ENCODE assay signal across 14 mouse cellular contexts in the genomic region with DNA sequence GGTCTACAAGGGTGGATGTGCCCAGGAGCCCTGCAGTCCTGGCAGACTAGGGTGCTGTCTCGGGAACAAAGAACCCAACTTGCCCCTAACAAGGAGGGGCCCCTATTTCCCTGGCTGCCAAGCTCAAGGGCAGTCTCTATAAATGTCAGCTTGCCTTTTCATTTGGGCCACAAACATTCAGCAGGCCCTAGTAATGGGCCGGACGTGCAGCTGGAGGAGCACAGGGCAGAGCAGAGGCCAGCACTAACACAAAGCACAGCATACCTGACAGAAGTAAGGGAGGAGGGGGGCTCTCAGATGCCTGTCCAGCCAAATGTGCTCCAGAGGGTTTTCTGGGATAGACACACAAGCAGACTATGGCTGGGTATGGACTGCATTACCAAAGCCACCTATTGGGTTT. TPM values are rescaled to one million over a fixed set of nuclear protein-coding genes. Genes with fewer than 3 reads are reported as not detected.
DNase-seq lines count a peak whose midpoint lies in the region; ATAC-seq and TF ChIP-seq lines count a peak whose summit lies in the region.
"Had no signal": no experiment of that assay in that cellular context is flagged by ENCODE, and none has a peak within 500 bp of the region (broad histone marks: within the 10 kb centered on the region; RNA-seq: fewer than 3 reads in every experiment).

No protein-coding gene starts in this region.

- peaks cover 65% of the 10 kb centered on the region for H3K36me3 ChIP-seq in forebrain, embryonic 12.5 days (replicated peaks)
- H3K36me3 ChIP-seq in forebrain, embryonic 15.5 days, result peaks cover 51% of the 10 kb centered on the region
- peaks cover 20% of the 10 kb centered on the region; the same call in 1 of the 2 replicates for H3K36me3 ChIP-seq in hindbrain, postnatal 0 days (ENCODE audit: insufficient read depth, low read length)
- peaks cover 69% of the 10 kb centered on the region for H3K36me3 ChIP-seq in hindbrain, embryonic 13.5 days
- peaks cover 73% of the 10 kb centered on the region for H3K36me3 ChIP-seq in midbrain, embryonic 13.5 days
- H3K36me3 ChIP-seq in midbrain, postnatal 0 days (ENCODE audit: insufficient read depth, low read length), result peaks cover 34% of the 10 kb centered on the region

- H3K9me3 ChIP-seq in forebrain, embryonic 12.5 days, result no peaks in the 10 kb centered on the region
- no peaks in the 10 kb centered on the region for H3K9me3 ChIP-seq in forebrain, embryonic 15.5 days
- no peaks in the 10 kb centered on the region for H3K9me3 ChIP-seq in hindbrain, postnatal 0 days (ENCODE audit: low read length)
- no peaks in the 10 kb centered on the region for H3K9me3 ChIP-seq in hindbrain, embryonic 13.5 days
- no peaks in the 10 kb centered on the region for H3K9me3 ChIP-seq in midbrain, embryonic 13.5 days
- H3K9me3 ChIP-seq in midbrain, postnatal 0 days (ENCODE audit: low read length), result no peaks in the 10 kb centered on the region

- 69% methylated on average over 3 of the region's 3 CpGs for WGBS in forebrain, embryonic 12.5 days
- WGBS in forebrain, embryonic 15.5 days, result 44% methylated on average over 3 of the region's 3 CpGs
- WGBS in hindbrain, postnatal 0 days, result 51% methylated on average over 3 of the region's 3 CpGs
- 54% methylated on average over 3 of the region's 3 CpGs for WGBS in hindbrain, embryonic 13.5 days
- 59% methylated on average over 3 of the region's 3 CpGs for WGBS in midbrain, embryonic 13.5 days
- WGBS in midbrain, postnatal 0 days, result 57% methylated on average over 3 of the region's 3 CpGs

- no peak for DNase-seq in hindbrain, postnatal 0 days (ENCODE audit: low spot score)
- no peak for DNase-seq in midbrain, postnatal 0 days (ENCODE audit: low spot score)
- DNase-seq in cerebellum, postnatal 14 days, result no peak
- DNase-seq in natural killer cell, adult 2 months (ENCODE audit: low spot score in 2 of 2), result no peak
- DNase-seq: cerebellum, adult 9-10 months had no signal

- no peak for ATAC-seq in forebrain, embryonic 12.5 days (ENCODE audit: low FRiP score)
- ATAC-seq in forebrain, embryonic 15.5 days (replicated peaks), result no peak
- ATAC-seq in hindbrain, postnatal 0 days, result no peak
- no peak for ATAC-seq in hindbrain, embryonic 13.5 days (ENCODE audit: low FRiP score)
- ATAC-seq in midbrain, embryonic 13.5 days, result no peak
- ATAC-seq in midbrain, postnatal 0 days (ENCODE audit: low FRiP score), result no peak

- peaks cover 64% of the 10 kb centered on the region for H3K4me1 ChIP-seq in forebrain, embryonic 12.5 days
- peaks cover 52% of the 10 kb centered on the region for H3K4me1 ChIP-seq in forebrain, embryonic 15.5 days
- H3K4me1 ChIP-seq in hindbrain, postnatal 0 days (ENCODE audit: insufficient read depth, low read length), result peaks cover 33% of the 10 kb centered on the region
- peaks cover 79% of the 10 kb centered on the region for H3K4me1 ChIP-seq in hindbrain, embryonic 13.5 days (replicated peaks)
- H3K4me1 ChIP-seq in midbrain, embryonic 13.5 days (replicated peaks), result peaks cover 66% of the 10 kb centered on the region
- peaks cover 9% of the 10 kb centered on the region for H3K4me1 ChIP-seq in midbrain, postnatal 0 days (ENCODE audit: insufficient read depth, low read length)

- H3K4me3 ChIP-seq in forebrain, embryonic 12.5 days (replicated peaks), result no peak overlapping the region
- H3K4me3 ChIP-seq in forebrain, embryonic 15.5 days, result no peak overlapping the region
- H3K4me3 ChIP-seq in hindbrain, postnatal 0 days (ENCODE audit: low read length), result no peak overlapping the region
- no peak overlapping the region for H3K4me3 ChIP-seq in hindbrain, embryonic 13.5 days
- H3K4me3 ChIP-seq in midbrain, embryonic 13.5 days (replicated peaks), result no peak overlapping the region
- H3K4me3 ChIP-seq in midbrain, postnatal 0 days (ENCODE audit: low read depth, low read length), result no peak overlapping the region

- no peak for TF ChIP-seq CTCF in hindbrain, postnatal 0 days (IDR thresholded peaks at IDR 0.05; ENCODE audit: low read depth)
- TF ChIP-seq CTCF in midbrain, postnatal 0 days (IDR thresholded peaks at IDR 0.05), result no peak

- peak overlapping the region; percentile 36; the same call in 1 of the 2 replicates for H3K27ac ChIP-seq in forebrain, embryonic 12.5 days
- H3K27ac ChIP-seq in forebrain, embryonic 15.5 days (replicated peaks), result no peak overlapping the region
- 0 out of 2 replicates have a peak overlapping the region, but pooled peaks have one; percentile 20 for H3K27ac ChIP-seq in hindbrain, postnatal 0 days
- H3K27ac ChIP-seq in hindbrain, embryonic 13.5 days, result no peak overlapping the region; the same call in 1 of the 2 replicates
- H3K27ac ChIP-seq in midbrain, embryonic 13.5 days, result no peak overlapping the region
- no peak overlapping the region for H3K27ac ChIP-seq in midbrain, postnatal 0 days (ENCODE audit: low read depth, low read length)

- H3K27me3 ChIP-seq in forebrain, embryonic 12.5 days, result no peaks in the 10 kb centered on the region
- no peaks in the 10 kb centered on the region for H3K27me3 ChIP-seq in forebrain, embryonic 15.5 days
- H3K27me3 ChIP-seq in hindbrain, postnatal 0 days (ENCODE audit: insufficient read depth, low read length), result no peaks in the 10 kb centered on the region
- H3K27me3 ChIP-seq in hindbrain, embryonic 13.5 days, result no peaks in the 10 kb centered on the region
- no peaks in the 10 kb centered on the region for H3K27me3 ChIP-seq in midbrain, embryonic 13.5 days
- H3K27me3 ChIP-seq in midbrain, postnatal 0 days (ENCODE audit: insufficient read depth, low read length), result no peaks in the 10 kb centered on the region

- no peak overlapping the region for H3K9ac ChIP-seq in forebrain, embryonic 12.5 days
- no peak overlapping the region for H3K9ac ChIP-seq in forebrain, embryonic 15.5 days (replicated peaks)
- H3K9ac ChIP-seq in hindbrain, postnatal 0 days (replicated peaks; ENCODE audit: low read length), result no peak overlapping the region
- no peak overlapping the region for H3K9ac ChIP-seq in hindbrain, embryonic 13.5 days
- H3K9ac ChIP-seq in midbrain, embryonic 13.5 days (replicated peaks), result peak overlapping the region; percentile 3; the same call in 1 of the 2 replicates
- H3K9ac ChIP-seq in midbrain, postnatal 0 days (replicated peaks; ENCODE audit: low read length, poor library complexity, severe bottlenecking), result no peak overlapping the region
- H3K9ac ChIP-seq: hindbrain, embryonic 14.5 days had no signal

- H3K4me2 ChIP-seq in forebrain, embryonic 12.5 days, result no peak overlapping the region
- H3K4me2 ChIP-seq in forebrain, embryonic 15.5 days (replicated peaks), result no peak overlapping the region
- H3K4me2 ChIP-seq in hindbrain, postnatal 0 days (ENCODE audit: low read depth, low read length), result no peak overlapping the region
- no peak overlapping the region for H3K4me2 ChIP-seq in hindbrain, embryonic 13.5 days
- no peak overlapping the region for H3K4me2 ChIP-seq in midbrain, embryonic 13.5 days (replicated peaks)
- no peak overlapping the region for H3K4me2 ChIP-seq in midbrain, postnatal 0 days (ENCODE audit: low read depth, low read length, poor library complexity, severe bottlenecking)
- H3K4me2 ChIP-seq: hindbrain, embryonic 14.5 days had no signal

RNA-seq across cellular contexts. Expression of a gene that starts 58.7 kb away (rescaled TPM):
- polyA plus RNA-seq in forebrain, embryonic 12.5 days (2016; fragmentation: Nextera tagmentation; extraction: Ambion mirVana), result not detected in 2 replicates
- not detected in 2 replicates for polyA plus RNA-seq in forebrain, embryonic 15.5 days (2015; fragmentation: Nextera tagmentation; extraction: Ambion mirVana)
- total RNA-seq in hindbrain, postnatal 0 days (2014; rRNA removed), result not detected in 2 replicates
- not detected in 2 replicates for polyA plus RNA-seq in hindbrain, postnatal 0 days (2015; fragmentation: Nextera tagmentation; extraction: Ambion mirVana)
- polyA plus RNA-seq in hindbrain, embryonic 13.5 days (2015; fragmentation: Nextera tagmentation; extraction: Ambion mirVana), result not detected in 2 replicates
- not detected in 2 replicates for polyA plus RNA-seq in midbrain, embryonic 13.5 days (2015; fragmentation: Nextera tagmentation; extraction: Ambion mirVana)
- total RNA-seq in midbrain, postnatal 0 days (2014; rRNA removed), result not detected in 2 replicates
- not detected in 2 replicates for polyA plus RNA-seq in midbrain, postnatal 0 days (2015; fragmentation: Nextera tagmentation; extraction: Ambion mirVana)
- total RNA-seq: adrenal gland, postnatal 4 days; gastrocnemius, adult 18-20 months; left cerebral cortex, postnatal 36 days had no signal
- polyA plus RNA-seq: hindbrain, embryonic 14.5 days; neural tube, embryonic 14.5 days had no signal

Comparison
In these comparisons a context has a peak if more than half of its experiments do, and no peak if none do; other contexts are left out.
1. H3K27ac ChIP-seq: peak in forebrain, embryonic 12.5 days (single experiment) and hindbrain, postnatal 0 days (single experiment); none in forebrain, embryonic 15.5 days (single experiment), hindbrain, embryonic 13.5 days (single experiment), midbrain, embryonic 13.5 days (single experiment) and midbrain, postnatal 0 days (single experiment).